Mouse (Mus musculus): ENCODE results near the gene Baz1b. TPM values are rescaled to one million over a fixed set of nuclear protein-coding genes. Genes with fewer than 3 reads are reported as not detected.

Gene Baz1b
- polyA plus RNA-seq, 1 experiment from 2014 or later, result 77.6 TPM

- no peaks in the 10 kb centered on the region for H3K9me3 ChIP-seq (ENCODE audit: control insufficient read depth, low read length)
- H3K4me2 ChIP-seq (replicated peaks; ENCODE audit: low read depth, low read length), result no peak overlapping the region
- no peak overlapping the region for H3K9ac ChIP-seq (ENCODE audit: low read depth, low read length)
- no peaks in the 10 kb centered on the region for H3K4me1 ChIP-seq (replicated peaks; ENCODE audit: control insufficient read depth, insufficient read depth, low read length)
- no peak overlapping the region for H3K27ac ChIP-seq (ENCODE audit: low read depth, low read length)
- WGBS, result 87% methylated on average over 9 of the region's 9 CpGs
- no peak overlapping the region for H3K4me3 ChIP-seq (ENCODE audit: low read depth, low read length)
- no peaks in the 10 kb centered on the region for H3K27me3 ChIP-seq (ENCODE audit: control insufficient read depth, insufficient read depth, low read length)
- ATAC-seq (ENCODE audit: low FRiP score) (no peak), DNase-seq (ENCODE audit: low spot score) (no peak)
- H3K36me3 ChIP-seq (ENCODE audit: control insufficient read depth, insufficient read depth, low read length), result no peaks in the 10 kb centered on the region
These were observed 93.2 kb downstream of the Baz1b start for GRCm38 (mm10) chr5:135280226-135280625.

- Histone ChIP-seq H3K9me3 (ENCODE audit: control insufficient read depth, low read length) (no peaks in the 10 kb centered on the region), H3K36me3 (ENCODE audit: control insufficient read depth, insufficient read depth, low read length) (no peaks in the 10 kb centered on the region), H3K27me3 (ENCODE audit: control insufficient read depth, insufficient read depth, low read length) (no peaks in the 10 kb centered on the region), H3K4me1 (replicated peaks; ENCODE audit: control insufficient read depth, insufficient read depth, low read length) (no peaks in the 10 kb centered on the region), H3K4me2 (replicated peaks; ENCODE audit: low read depth, low read length) (no peak overlapping the region), H3K27ac (ENCODE audit: low read depth, low read length) (no peak overlapping the region), H3K9ac (ENCODE audit: low read depth, low read length) (no peak overlapping the region), H3K4me3 (ENCODE audit: low read depth, low read length) (no peak overlapping the region)
- DNase-seq (ENCODE audit: low spot score), result no peak
- no peak for ATAC-seq (ENCODE audit: low FRiP score)
- 84% methylated on average over 3 of the region's 3 CpGs for WGBS
These were observed 98.1 kb downstream of the Baz1b start for GRCm38 (mm10) chr5:135285211-135285610.

DNA sequence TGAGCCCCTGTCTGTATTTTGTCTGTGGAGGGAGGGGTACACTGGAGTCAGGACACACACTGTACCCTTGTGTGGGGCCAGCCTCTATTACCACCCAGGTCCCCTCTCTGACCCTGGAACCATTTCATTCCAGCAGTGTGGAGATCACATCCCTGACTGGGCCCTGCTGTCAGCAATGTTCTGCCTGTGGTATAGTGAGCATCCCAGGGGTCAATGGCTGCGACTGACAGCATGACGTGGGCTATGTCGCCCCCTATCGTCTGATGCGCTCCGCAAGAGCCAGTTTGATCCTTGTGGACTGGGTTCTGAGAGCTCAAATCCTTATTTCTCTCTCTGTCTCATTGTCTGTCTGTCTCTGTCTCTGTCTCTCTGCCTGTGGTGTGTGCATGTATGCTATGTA lies 99.1 kb downstream of the Baz1b start:
- no peak overlapping the region for H3K4me2 ChIP-seq (replicated peaks; ENCODE audit: low read depth, low read length)
- no peaks in the 10 kb centered on the region for H3K27me3 ChIP-seq (ENCODE audit: control insufficient read depth, insufficient read depth, low read length)
- H3K9ac ChIP-seq (ENCODE audit: low read depth, low read length), result no peak overlapping the region
- no peaks in the 10 kb centered on the region for H3K4me1 ChIP-seq (replicated peaks; ENCODE audit: control insufficient read depth, insufficient read depth, low read length)
- no peak overlapping the region for H3K27ac ChIP-seq (ENCODE audit: low read depth, low read length)
- ATAC-seq (ENCODE audit: low FRiP score), result peak; percentile 53
- H3K36me3 ChIP-seq (ENCODE audit: control insufficient read depth, insufficient read depth, low read length), result no peaks in the 10 kb centered on the region
- 2% methylated on average over 6 of the region's 6 CpGs for WGBS
- H3K9me3 ChIP-seq (ENCODE audit: control insufficient read depth, low read length), result no peaks in the 10 kb centered on the region
- DNase-seq (ENCODE audit: low spot score), result peak; percentile 90
- H3K4me3 ChIP-seq (ENCODE audit: low read depth, low read length), result no peak overlapping the region

- H3K36me3 ChIP-seq (ENCODE audit: control insufficient read depth, insufficient read depth, low read length), result no peaks in the 10 kb centered on the region
- DNase-seq (ENCODE audit: low spot score) (no peak), ATAC-seq (ENCODE audit: low FRiP score) (no peak)
- no peak overlapping the region for H3K4me2 ChIP-seq (replicated peaks; ENCODE audit: low read depth, low read length)
- H3K4me3 ChIP-seq (ENCODE audit: low read depth, low read length), result no peak overlapping the region
- H3K4me1 ChIP-seq (replicated peaks; ENCODE audit: control insufficient read depth, insufficient read depth, low read length), result no peaks in the 10 kb centered on the region
- H3K27ac ChIP-seq (ENCODE audit: low read depth, low read length), result no peak overlapping the region
- 92% methylated on average over 5 of the region's 5 CpGs for WGBS
- no peaks in the 10 kb centered on the region for H3K9me3 ChIP-seq (ENCODE audit: control insufficient read depth, low read length)
- no peak overlapping the region for H3K9ac ChIP-seq (ENCODE audit: low read depth, low read length)
- no peaks in the 10 kb centered on the region for H3K27me3 ChIP-seq (ENCODE audit: control insufficient read depth, insufficient read depth, low read length)
These were observed 99.9 kb downstream of the Baz1b start for GRCm38 (mm10) chr5:135286926-135287325.

- 70% methylated on average over 6 of the region's 6 CpGs for WGBS
- Histone ChIP-seq H3K9ac (ENCODE audit: low read depth, low read length) (no peak overlapping the region), H3K4me2 (replicated peaks; ENCODE audit: low read depth, low read length) (no peak overlapping the region), H3K36me3 (ENCODE audit: control insufficient read depth, insufficient read depth, low read length) (no peaks in the 10 kb centered on the region), H3K4me3 (ENCODE audit: low read depth, low read length) (no peak overlapping the region), H3K9me3 (ENCODE audit: control insufficient read depth, low read length) (no peaks in the 10 kb centered on the region), H3K4me1 (replicated peaks; ENCODE audit: control insufficient read depth, insufficient read depth, low read length) (no peaks in the 10 kb centered on the region), H3K27me3 (ENCODE audit: control insufficient read depth, insufficient read depth, low read length) (no peaks in the 10 kb centered on the region), H3K27ac (ENCODE audit: low read depth, low read length) (no peak overlapping the region)
- ATAC-seq (ENCODE audit: low FRiP score) (no peak), DNase-seq (ENCODE audit: low spot score) (no peak)
These were observed 103.6 kb downstream of the Baz1b start for GRCm38 (mm10) chr5:135290703-135291102.

DNA sequence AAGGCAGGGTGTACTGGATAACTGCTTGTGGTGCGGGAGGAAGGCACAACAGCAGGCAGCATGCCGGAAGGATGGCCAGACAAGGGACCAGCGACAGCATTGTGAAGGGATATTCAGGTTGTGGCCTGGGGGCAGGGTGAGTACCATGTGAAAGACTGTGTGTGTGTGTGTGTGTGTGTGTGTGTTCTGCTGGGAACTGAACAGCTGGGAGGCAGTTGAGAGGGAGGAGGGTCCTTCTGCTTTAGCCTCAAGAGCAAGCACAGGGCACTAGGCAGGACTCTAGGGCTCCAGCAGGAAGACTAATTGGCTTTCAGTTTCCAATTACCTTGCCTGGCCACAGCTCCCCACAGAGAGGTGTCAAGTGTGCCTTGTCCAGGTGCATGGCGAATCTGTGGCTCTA lies 104.1 kb downstream of the Baz1b start:
- no peaks in the 10 kb centered on the region for H3K36me3 ChIP-seq (ENCODE audit: control insufficient read depth, insufficient read depth, low read length)
- no peak overlapping the region for H3K4me3 ChIP-seq (ENCODE audit: low read depth, low read length)
- no peak for ATAC-seq (ENCODE audit: low FRiP score)
- no peak overlapping the region for H3K9ac ChIP-seq (ENCODE audit: low read depth, low read length)
- DNase-seq (ENCODE audit: low spot score), result no peak
- no peaks in the 10 kb centered on the region for H3K4me1 ChIP-seq (replicated peaks; ENCODE audit: control insufficient read depth, insufficient read depth, low read length)
- no peaks in the 10 kb centered on the region for H3K27me3 ChIP-seq (ENCODE audit: control insufficient read depth, insufficient read depth, low read length)
- H3K4me2 ChIP-seq (replicated peaks; ENCODE audit: low read depth, low read length), result no peak overlapping the region
- no peak overlapping the region for H3K27ac ChIP-seq (ENCODE audit: low read depth, low read length)
- 53% methylated on average over 4 of the region's 4 CpGs for WGBS
- no peaks in the 10 kb centered on the region for H3K9me3 ChIP-seq (ENCODE audit: control insufficient read depth, low read length)

- H3K9ac ChIP-seq (ENCODE audit: low read depth, low read length), result no peak overlapping the region
- no peaks in the 10 kb centered on the region for H3K9me3 ChIP-seq (ENCODE audit: control insufficient read depth, low read length)
- DNase-seq (ENCODE audit: low spot score) (no peak), ATAC-seq (ENCODE audit: low FRiP score) (no peak)
- H3K27ac ChIP-seq (ENCODE audit: low read depth, low read length), result no peak overlapping the region
- WGBS, result 92% methylated on average over 2 of the region's 2 CpGs
- no peaks in the 10 kb centered on the region for H3K27me3 ChIP-seq (ENCODE audit: control insufficient read depth, insufficient read depth, low read length)
- no peaks in the 10 kb centered on the region for H3K4me1 ChIP-seq (replicated peaks; ENCODE audit: control insufficient read depth, insufficient read depth, low read length)
- H3K4me2 ChIP-seq (replicated peaks; ENCODE audit: low read depth, low read length), result no peak overlapping the region
- no peaks in the 10 kb centered on the region for H3K36me3 ChIP-seq (ENCODE audit: control insufficient read depth, insufficient read depth, low read length)
- H3K4me3 ChIP-seq (ENCODE audit: low read depth, low read length), result no peak overlapping the region
These were observed 104.9 kb downstream of the Baz1b start for GRCm38 (mm10) chr5:135292001-135292400.

Other genes starting within 250 kb of the Baz1b start
- 7.8 and 10.2 TPM in 2 replicates for gene Cldn4, start 240.3 kb upstream of the Baz1b start, polyA plus RNA-seq (2014; fragmentation: Nextera tagmentation; extraction: Ambion mirVana)
- 3.5 and 5.3 TPM in 2 replicates for gene Cldn3, start 201.1 kb upstream of the Baz1b start, polyA plus RNA-seq (2014; fragmentation: Nextera tagmentation; extraction: Ambion mirVana)
- 45.1 and 48.3 TPM in 2 replicates for gene Abhd11, start 178.1 kb upstream of the Baz1b start, polyA plus RNA-seq (2014; fragmentation: Nextera tagmentation; extraction: Ambion mirVana)
- 21.8 and 24.0 TPM in 2 replicates for gene Stx1a, start 163.8 kb upstream of the Baz1b start, polyA plus RNA-seq (2014; fragmentation: Nextera tagmentation; extraction: Ambion mirVana)
- 26.2 and 29.2 TPM in 2 replicates for gene Dnajc30, start 123.1 kb upstream of the Baz1b start, polyA plus RNA-seq (2014; fragmentation: Nextera tagmentation; extraction: Ambion mirVana)
- gene Bud23, start 122.3 kb upstream of the Baz1b start, polyA plus RNA-seq (2014; fragmentation: Nextera tagmentation; extraction: Ambion mirVana), result 113 and 118 TPM in 2 replicates
- gene Vps37d, start 109.0 kb upstream of the Baz1b start, polyA plus RNA-seq (2014; fragmentation: Nextera tagmentation; extraction: Ambion mirVana), result 10.4 and 12.0 TPM in 2 replicates
- gene Mlxipl, start 97.4 kb upstream of the Baz1b start, polyA plus RNA-seq (2014; fragmentation: Nextera tagmentation; extraction: Ambion mirVana), result 1.2 and 1.6 TPM in 2 replicates
- 21.4 and 21.9 TPM in 2 replicates for gene Tbl2, start 37.6 kb upstream of the Baz1b start, polyA plus RNA-seq (2014; fragmentation: Nextera tagmentation; extraction: Ambion mirVana)
- gene Bcl7b, start 19.0 kb upstream of the Baz1b start, polyA plus RNA-seq (2014; fragmentation: Nextera tagmentation; extraction: Ambion mirVana), result 35.9 and 38.8 TPM in 2 replicates
- gene Fzd9, start 64.0 kb downstream of the Baz1b start, polyA plus RNA-seq (2014; fragmentation: Nextera tagmentation; extraction: Ambion mirVana), result 6.6 and 7.2 TPM in 2 replicates
- 0.26 TPM in 1 of 2 replicates, not detected in the other for gene Fkbp6, start 162.8 kb downstream of the Baz1b start, polyA plus RNA-seq (2014; fragmentation: Nextera tagmentation; extraction: Ambion mirVana)
- gene Trim50, start 166.0 kb downstream of the Baz1b start, polyA plus RNA-seq (2014; fragmentation: Nextera tagmentation; extraction: Ambion mirVana), result 0.15 TPM in 1 of 2 replicates, not detected in the other
- gene Nsun5, start 182.7 kb downstream of the Baz1b start, polyA plus RNA-seq (2014; fragmentation: Nextera tagmentation; extraction: Ambion mirVana), result 26.8 and 27.8 TPM in 2 replicates
- gene Pom121, start 207.3 kb downstream of the Baz1b start, polyA plus RNA-seq (2014; fragmentation: Nextera tagmentation; extraction: Ambion mirVana), result 14.5 and 19.9 TPM in 2 replicates

All from hindbrain, embryonic 11.5 days (tissue).